Mouse (Mus musculus) embryonic stem cell, embryonic (primary cell): ENCODE results near the gene Sln.

Experiments used
- CTCF ChIA-PET, 4 experiments: fragments of 300-600 bp in 2 of 4; fragments of 350-600 bp in 2 of 4; sonication (Branson Sonifier 250); formaldehyde crosslinking; loops; one replicate each; lab custom pipeline; 2022; ENCODE audit warnings: inconsistent platforms in 2 of 4; lab: Charles Lee
- POLR2A ChIA-PET, 4 experiments: fragments of 300-600 bp in 2 of 4; fragments of 350-600 bp in 2 of 4; sonication (Branson Sonifier 250); formaldehyde crosslinking; loops; one replicate each; lab custom pipeline; 2022; ENCODE audit warnings: antibody characterized with exemption in 4 of 4, inconsistent platforms in 1 of 4; lab: Charles Lee

Sln gene

DNA sequence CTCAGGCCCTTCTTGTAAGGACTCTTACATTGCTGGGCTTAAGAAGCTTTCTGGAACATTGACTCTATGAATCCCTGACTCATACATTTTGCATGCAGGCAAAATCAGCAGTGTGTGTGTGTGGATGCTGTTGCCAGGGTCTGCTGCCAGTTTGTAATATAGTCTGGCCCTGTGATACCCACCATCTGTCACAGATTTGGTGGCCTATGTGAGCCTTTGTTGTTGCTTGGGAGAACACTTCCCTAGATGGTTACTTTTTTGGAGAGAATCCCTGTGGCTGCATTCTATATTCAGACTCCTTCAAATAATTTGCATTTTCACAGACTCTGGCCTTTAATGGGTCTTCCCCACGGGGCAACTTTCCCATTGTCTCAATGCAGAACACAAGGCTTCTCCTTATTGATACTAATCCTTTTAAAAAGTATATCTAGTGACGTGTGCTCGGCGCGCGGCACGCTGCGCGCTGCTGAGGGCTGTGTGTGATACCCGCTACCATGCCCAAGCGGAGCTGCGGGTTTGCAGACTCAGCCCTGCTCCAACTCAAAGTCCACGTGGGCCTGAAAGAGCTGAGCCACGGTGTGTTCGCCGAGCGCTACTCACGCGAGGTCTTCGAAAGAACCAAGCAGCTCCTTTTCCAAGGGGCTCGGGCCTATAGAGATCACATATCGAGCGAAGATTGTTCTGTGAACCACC lies 33.8 kb downstream of the Sln start:
- CTCF ChIA-PET: no interaction called here
- POLR2A ChIA-PET: interaction anchor here in 1 of 4 experiments (0.9 to 1.3 kb wide), 3 partner anchors 10 to 214 kb away, joined by 3 read pairs; partner anchors contain the start of gene Cul5

DNA sequence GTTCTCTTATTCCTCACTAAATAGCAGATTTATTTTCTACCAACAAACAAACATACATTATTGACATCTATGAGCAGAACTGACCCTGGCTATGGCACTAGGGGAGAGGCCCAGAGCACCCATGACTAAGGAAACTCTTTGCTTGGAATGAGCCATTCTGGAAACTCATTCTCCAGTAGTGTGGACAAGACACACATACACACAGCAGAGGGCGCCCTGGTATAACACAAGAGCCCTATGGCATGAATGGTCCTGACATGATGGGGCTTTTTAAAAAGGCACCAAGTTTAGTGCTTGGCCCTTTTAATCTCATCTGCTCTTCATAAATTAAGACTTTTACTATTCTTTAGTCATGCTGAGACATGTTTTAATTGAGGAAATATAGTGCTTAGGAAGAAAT lies 40.1 kb downstream of the Sln start:
- ChIA-PET POLR2A (no interaction called here), CTCF (interaction anchor here in 3 of 4 experiments (0.6 to 1.2 kb wide), 4 partner anchors 66 to 440 kb away, joined by 3 read pairs; no protein-coding TSS in a partner anchor)

DNA sequence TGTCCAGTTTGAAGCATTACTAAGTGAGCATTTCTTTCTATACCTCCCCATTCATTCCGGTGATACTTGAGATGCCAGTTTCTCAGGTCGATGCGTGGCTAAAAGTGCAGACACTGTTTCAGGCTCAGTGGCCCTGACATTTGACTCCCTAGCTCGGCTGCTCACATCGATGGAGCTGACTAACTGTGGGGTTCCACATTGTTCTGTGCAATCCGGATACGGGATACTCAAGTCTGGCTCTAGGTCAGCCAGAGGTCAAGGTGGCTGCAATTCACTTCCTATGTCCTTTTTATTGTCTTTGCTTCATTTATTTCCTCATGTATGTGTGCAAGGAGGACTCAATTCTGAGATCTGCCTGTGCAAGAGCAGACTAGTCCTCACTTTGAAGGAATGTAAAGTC lies 45.9 kb downstream of the Sln start:
- CTCF ChIA-PET: no interaction called here

DNA sequence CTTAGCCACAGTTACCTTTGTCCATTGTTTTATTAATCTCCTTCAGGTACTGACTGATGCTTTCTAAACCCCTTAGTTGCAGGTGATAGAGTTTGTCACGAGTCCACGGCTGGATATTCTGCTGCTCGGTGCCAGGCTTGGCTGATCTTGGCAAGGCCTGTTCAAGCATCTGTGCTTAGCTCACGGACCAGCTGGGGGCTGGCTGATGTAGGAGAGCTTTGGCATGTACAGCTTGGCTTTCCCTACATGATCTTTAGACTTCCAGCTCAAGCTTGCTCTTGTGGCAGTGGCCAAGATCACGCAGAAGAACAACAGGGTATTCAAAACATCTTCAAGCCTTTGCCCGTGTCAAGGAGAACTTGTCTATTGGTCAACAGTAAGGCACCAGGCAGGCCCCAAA lies 49.9 kb downstream of the Sln start:
- ChIA-PET POLR2A (no interaction called here), CTCF (no interaction called here)

More for the DNA sequence above, 45.9 kb downstream of the Sln start:
- POLR2A ChIA-PET: interaction anchor here in 1 of 4 experiments (1.0 kb wide), 1 partner anchor 190 kb away, joined by 3 read pairs; the partner anchor contains the start of gene Rab39

DNA sequence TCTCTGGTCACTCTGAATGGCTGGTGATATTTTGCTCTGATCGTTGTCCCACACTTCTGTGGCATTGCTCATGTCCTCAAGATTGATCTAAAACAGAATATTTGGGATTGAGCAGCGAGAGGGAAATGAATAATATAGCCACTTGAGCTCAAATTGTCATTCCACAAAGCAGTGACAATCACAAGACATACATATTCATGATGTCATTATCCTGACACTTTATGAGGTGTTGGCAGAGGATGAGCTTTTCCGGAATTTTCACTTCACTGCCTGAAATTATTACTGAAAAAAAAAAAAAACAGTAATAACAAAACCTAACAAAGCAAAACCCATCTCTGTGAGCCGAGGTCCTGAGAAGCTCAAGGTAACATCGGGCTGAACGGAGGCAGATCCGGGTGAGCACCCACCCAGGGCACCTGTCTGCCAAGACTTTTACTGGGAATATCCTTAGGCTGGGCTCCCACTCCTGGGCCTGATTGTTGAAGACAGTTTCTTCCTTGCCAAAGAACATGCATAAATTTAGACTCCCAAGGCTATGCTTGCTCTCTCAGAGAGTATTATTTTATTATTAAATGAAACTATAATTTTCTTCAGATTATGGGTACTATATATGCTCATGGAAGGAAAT lies 53.4 kb downstream of the Sln start:
- CTCF ChIA-PET: interaction anchor here in 1 of 4 experiments (0.7 kb wide), 1 partner anchor 492 kb away, joined by 3 read pairs; no protein-coding TSS in a partner anchor
- POLR2A ChIA-PET: no interaction called here
